13 mouse cellular contexts compared by ENCODE assay signal in genomic region chr7:44908706-44909476, GRCm38 (mm10). TPM values are rescaled to one million over a fixed set of nuclear protein-coding genes. Genes with fewer than 3 reads are reported as not detected.
DNase-seq lines count a peak whose midpoint lies in the region; TF ChIP-seq lines count a peak whose summit lies in the region.
"Had no signal": no experiment of that assay in that cellular context is flagged by ENCODE, and none has a peak within 500 bp of the region (broad histone marks: within the 10 kb centered on the region; RNA-seq: fewer than 3 reads in every experiment).

No protein-coding gene starts in this region.

- no peak for TF ChIP-seq POLR2A in olfactory bulb, adult 2 months (IDR thresholded peaks at IDR 0.05; ENCODE audit: insufficient read depth, low read depth, low read length)

- 42% methylated on average over 15 of the region's 15 CpGs for WGBS in olfactory bulb, adult 2 months

- peak overlapping the region; percentile 70 for H3K27ac ChIP-seq in olfactory bulb, adult 2 months (ENCODE audit: insufficient read depth, low read depth, low read length)
- H3K27ac ChIP-seq: heart, adult 2 months had no signal

- no peak overlapping the region for H3K4me3 ChIP-seq in olfactory bulb, adult 2 months (ENCODE audit: insufficient read depth, low read depth, low read length)
- H3K4me3 ChIP-seq: erythroblast, embryonic 14.5 days; heart, adult 2 months had no signal

- intact Hi-C loops in heart, postnatal 14 days (cut with DNase I), result no loop called here
- intact Hi-C loops in left cerebral cortex, postnatal 36 days (cut with DNase I), result no loop called here

- TF ChIP-seq CTCF in olfactory bulb, adult 2 months (IDR thresholded peaks at IDR 0.05; ENCODE audit: insufficient read depth, low read depth, low read length), result no peak

- DNase-seq in heart, adult 11 months, result peak; percentile 91
- no peak for DNase-seq in heart, postnatal 14 days
- peak; percentile 56 to 61 for DNase-seq in CD8-positive naive resting alpha-beta T cell, adult 2 months (ENCODE audit: low read depth in 2 of 2, low spot score in 2 of 2)
- DNase-seq in adrenal gland, postnatal 10 days, result peak; percentile 77
- DNase-seq in kidney, postnatal 10 days, result no peak
- no peak for DNase-seq in left cerebral cortex, postnatal 36 days (ENCODE audit: low spot score in 2 of 2)
- DNase-seq: heart, adult 2 months; spleen, adult 18-20 months had no signal

- peaks cover 47% of the 10 kb centered on the region for H3K4me1 ChIP-seq in olfactory bulb, adult 2 months (ENCODE audit: control insufficient read depth, insufficient read depth, low read length)

RNA-seq across cellular contexts. Expression of gene Fuz, which starts 13.0 kb away (rescaled TPM):
- total RNA-seq in heart, postnatal 14 days (2021), result 10 to 100 TPM in 1 of 2 experiments, 1 to 10 TPM in 1; 9.0 to 18.1 TPM
- 10 to 100 TPM; 19.5 to 24.8 TPM for total RNA-seq in adrenal gland, postnatal 10 days (2021)
- polyA plus RNA-seq in olfactory bulb, adult 2 months (2012; ENCODE audit: insufficient read depth, insufficient read length, low replicate concordance, missing spikeins), result not detected in 2 replicates
- 10 to 100 TPM; 18.2 to 20.6 TPM for total RNA-seq in left cerebral cortex, postnatal 36 days (2021)

RNA-seq across cellular contexts. Expression of gene Med25, which starts 16.4 kb away (rescaled TPM):
- total RNA-seq in heart, postnatal 14 days (2021), result 10 to 100 TPM; 60.3 to 68.6 TPM
- total RNA-seq in adrenal gland, postnatal 10 days (2021), result 10 to 100 TPM; 73.7 to 83.7 TPM
- not detected in 2 replicates for polyA plus RNA-seq in olfactory bulb, adult 2 months (2012; ENCODE audit: insufficient read depth, insufficient read length, low replicate concordance, missing spikeins)
- 10 to 100 TPM; 91.7 to 98.1 TPM for total RNA-seq in left cerebral cortex, postnatal 36 days (2021)

RNA-seq across cellular contexts. Expression of gene Ap2a1, which starts 20.4 kb away (rescaled TPM):
- total RNA-seq in heart, postnatal 14 days (2021), result 10 to 100 TPM; 74.5 to 82.2 TPM
- 10 to 100 TPM; 83.6 to 93.2 TPM for total RNA-seq in adrenal gland, postnatal 10 days (2021)
- polyA plus RNA-seq in olfactory bulb, adult 2 months (2012; ENCODE audit: insufficient read depth, insufficient read length, low replicate concordance, missing spikeins), result not detected in 2 replicates
- total RNA-seq in left cerebral cortex, postnatal 36 days (2021), result 100 to 1,000 TPM; 346 to 355 TPM

RNA-seq across cellular contexts. Expression of gene Tsks, which starts 34.1 kb away (rescaled TPM):
- total RNA-seq in heart, postnatal 14 days (2021), result not detected
- total RNA-seq in adrenal gland, postnatal 10 days (2021), result not detected
- not detected in 2 replicates for polyA plus RNA-seq in olfactory bulb, adult 2 months (2012; ENCODE audit: insufficient read depth, insufficient read length, low replicate concordance, missing spikeins)
- total RNA-seq in left cerebral cortex, postnatal 36 days (2021), result 1 to 10 TPM; 1.4 to 3.4 TPM
- total RNA-seq: heart, adult 2 months; heart, postnatal 25 days; liver, adult 2 months had no signal
- polyA plus RNA-seq: erythroblast, embryonic 14.5 days; intestine, embryonic 14.5 days had no signal

RNA-seq across cellular contexts. Expression of gene Ptov1, which starts 39.3 kb away (rescaled TPM):
- 100 to 1,000 TPM; 149 to 160 TPM for total RNA-seq in heart, postnatal 14 days (2021)
- 100 to 1,000 TPM; 239 to 266 TPM for total RNA-seq in adrenal gland, postnatal 10 days (2021)
- not detected in 2 replicates for polyA plus RNA-seq in olfactory bulb, adult 2 months (2012; ENCODE audit: insufficient read depth, insufficient read length, low replicate concordance, missing spikeins)
- total RNA-seq in left cerebral cortex, postnatal 36 days (2021), result 100 to 1,000 TPM; 284 to 285 TPM

Comparison
In these comparisons a context has a peak if more than half of its experiments do, and no peak if none do; other contexts are left out.
1. DNase-seq: peak in heart, adult 11 months (single experiment), CD8-positive naive resting alpha-beta T cell, adult 2 months (2 of 2) and adrenal gland, postnatal 10 days (single experiment); none in heart, postnatal 14 days (0 of 2), kidney, postnatal 10 days (single experiment) and left cerebral cortex, postnatal 36 days (0 of 2).